Mouse (Mus musculus) frontal cortex, adult 2 months (tissue): ENCODE measurements around the gene Donson. TPM values are rescaled to one million over a fixed set of nuclear protein-coding genes. Genes with fewer than 3 reads are reported as not detected.

Experiments used
- DNase-seq, 2 experiments: peaks; one replicate each; pipeline ENCODE4 v3.0.0; 2022; ENCODE audit warnings: low spot score in 1 of 2; ENCODE audit errors: extremely low spot score in 1 of 2
- polyA plus RNA-seq: library from polyadenylated mRNA; depleted of rRNA; stranded (reverse); fragments of >200 nt; gene quantifications from 2 replicates; pipeline ENCODE4 v1.2.3, GENCODE M21; 2012

The Donson gene
- polyA plus RNA-seq, 1 experiment = 30.5 TPM

DNA sequence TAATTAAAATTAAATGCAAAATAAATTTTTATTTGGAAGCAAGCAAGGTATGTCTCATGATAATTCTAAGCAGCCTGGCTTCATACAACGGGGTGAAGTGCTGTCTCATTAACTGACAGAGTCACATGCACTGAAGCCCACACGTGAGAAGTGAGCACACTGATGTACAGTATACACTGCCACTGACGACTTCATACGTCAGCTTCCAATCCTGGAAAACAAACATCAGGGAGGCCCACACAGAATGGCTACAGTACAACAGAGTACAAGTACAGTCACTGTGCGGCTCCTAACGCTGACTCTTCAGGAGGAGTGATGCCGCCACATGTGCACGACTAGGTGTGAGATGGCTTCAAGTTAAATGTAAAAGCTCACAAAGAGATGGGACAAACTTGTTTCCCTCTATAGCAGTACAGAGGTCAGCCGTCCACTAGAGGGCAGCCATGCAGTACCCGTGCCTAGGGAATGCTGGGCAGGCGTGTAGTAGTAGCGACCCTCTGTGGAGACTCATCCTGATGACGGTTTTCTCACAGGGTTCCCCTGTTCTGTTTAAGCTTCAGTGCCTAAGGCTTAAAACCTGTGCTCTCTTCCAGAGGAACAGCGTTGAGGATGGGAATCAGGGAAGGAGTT lies 6.0 kb upstream of the Donson start:
- peak; percentile 33 to 80 for DNase-seq

DNA sequence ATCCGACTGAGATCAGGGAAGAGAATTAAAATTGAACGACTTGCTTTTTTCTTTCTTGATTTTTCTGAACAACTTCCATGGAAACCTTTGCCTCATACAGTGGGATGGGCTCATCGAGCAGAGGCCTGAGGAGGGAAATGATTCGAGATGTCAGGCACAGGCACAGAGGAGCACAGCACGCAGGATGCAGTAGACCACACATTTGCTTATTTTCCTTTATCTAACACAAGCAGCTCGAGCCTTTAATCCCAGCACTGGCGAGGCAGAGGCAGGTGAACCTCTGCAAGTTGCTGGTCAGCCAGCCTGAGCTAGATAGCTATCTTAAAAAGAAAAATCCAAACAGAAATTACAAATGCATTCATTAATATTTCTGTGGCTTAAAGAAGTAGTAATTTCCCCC lies 1.2 kb upstream of the Donson start:
- no peak for DNase-seq

DNA sequence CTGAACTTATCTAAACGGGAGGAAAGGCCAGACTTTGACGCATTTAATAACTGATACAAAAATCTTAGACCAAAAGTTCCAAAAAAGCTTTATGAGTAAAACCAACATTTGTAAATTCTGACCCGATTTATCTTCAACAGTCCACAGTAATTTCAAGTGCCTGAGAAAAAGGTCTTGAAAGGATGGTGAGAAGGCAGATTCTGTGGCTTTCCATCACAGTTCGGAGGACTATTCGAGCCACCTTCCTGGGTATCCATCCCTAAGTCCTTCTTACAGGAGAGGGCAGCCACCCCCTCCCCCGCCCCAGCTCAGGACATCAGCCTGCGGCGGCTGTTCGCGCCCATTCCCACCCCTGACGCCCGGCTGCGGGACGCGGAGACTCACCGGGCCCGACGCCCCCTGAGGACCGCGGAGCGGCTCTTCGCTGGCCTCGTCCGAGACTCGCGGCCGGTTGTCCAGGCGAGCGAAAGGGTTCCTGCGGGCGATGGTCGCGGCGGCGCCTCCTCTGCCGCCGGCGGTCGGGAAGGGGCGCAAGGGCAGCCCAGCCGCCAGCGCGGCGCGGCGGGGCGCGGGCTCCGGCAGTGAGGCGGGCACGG lies 449 bp downstream of the Donson start:
- no peak for DNase-seq

DNA sequence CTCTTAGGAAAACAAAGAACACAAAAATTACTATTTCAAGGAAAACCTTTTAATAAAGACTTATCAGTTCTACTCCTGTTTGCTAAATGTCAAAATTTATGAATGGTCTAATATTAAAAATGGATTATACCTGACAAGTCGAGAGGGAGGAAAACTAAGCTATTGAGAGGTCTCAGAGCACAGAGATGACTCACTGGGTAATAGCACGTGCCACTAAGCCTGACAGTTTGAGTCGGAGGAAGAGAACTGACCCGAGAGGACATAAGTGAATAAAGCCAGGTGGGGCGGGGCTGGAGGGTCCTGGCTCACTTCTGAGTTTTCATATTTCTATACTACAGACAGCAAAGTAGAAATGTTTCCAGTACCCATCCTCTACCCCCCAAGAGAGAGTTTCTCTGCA lies 2.2 kb downstream of the Donson start:
- no peak for DNase-seq

DNA sequence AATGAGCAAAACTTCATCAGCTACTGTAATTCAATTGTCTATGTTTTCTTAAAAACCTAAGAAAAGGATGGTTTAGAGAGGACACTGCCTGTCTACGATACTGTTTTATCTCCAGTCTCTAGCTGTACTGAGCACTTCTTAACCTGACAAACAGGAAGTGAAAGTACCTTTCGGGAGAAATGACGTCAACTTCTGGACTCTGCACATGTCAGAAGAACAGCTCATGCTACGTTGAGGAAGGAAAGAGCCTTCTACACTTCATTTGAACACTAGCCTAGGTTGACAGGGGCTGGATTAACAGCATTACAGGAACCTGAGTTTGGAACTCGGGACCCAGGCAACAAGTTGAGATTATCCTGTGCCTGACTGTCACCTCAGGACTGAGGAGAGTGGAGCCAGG lies 3.0 kb downstream of the Donson start:
- no peak for DNase-seq

DNA sequence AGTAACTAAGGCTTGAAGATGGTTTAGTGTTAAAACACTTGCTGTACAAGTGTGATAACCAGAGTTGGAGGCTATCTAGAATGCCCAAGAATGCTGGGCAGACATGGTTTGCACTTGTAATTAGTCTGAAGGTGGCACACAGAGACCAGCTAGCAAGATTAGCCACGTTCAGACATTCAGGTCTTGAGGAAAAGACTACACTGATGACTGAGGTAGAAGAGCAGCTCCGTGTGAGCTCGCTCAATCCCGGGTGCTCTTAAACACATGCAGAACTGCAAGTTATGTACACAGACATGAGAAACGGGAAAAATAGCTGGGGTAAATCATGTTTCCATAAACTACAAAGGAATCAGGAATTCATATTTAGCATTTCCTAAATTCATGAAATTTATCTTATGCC lies 7.9 kb downstream of the Donson start:
- no peak for DNase-seq

DNA sequence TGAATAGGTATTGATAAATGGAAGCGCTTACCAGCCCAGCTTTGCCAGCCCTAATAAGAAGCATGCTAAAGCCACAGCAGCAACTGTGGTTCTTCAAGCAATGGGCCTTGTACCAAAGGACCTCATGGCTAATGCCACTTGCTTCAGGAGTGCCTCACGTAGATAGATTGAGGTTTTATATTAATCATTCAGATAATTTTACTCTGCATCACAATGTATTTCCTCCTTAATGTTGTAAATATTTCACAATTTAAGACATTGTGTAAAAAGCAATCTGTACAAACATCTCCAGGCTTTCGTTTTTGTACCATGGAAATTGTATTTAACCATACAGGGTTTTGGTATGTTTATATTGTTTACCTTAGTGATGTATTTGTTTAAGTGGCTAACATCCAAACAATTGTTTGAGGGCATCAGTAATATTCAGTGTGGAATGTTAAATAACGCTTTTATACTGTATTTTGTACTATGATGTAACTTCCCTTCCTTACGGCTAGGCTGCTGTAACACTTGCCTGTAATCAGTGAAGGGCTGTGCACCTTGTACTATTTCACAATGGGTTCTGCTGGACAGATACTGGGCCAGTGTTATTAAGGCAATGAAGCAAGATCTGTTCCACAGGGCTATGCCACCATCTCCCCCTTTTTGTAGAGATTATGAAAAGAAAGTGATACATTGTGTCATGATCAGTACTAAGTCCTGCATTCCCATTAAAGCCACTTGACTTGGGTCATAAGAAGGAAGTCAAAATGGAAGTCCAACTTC lies 10.2 kb downstream of the Donson start:
- DNase-seq = no peak

DNA sequence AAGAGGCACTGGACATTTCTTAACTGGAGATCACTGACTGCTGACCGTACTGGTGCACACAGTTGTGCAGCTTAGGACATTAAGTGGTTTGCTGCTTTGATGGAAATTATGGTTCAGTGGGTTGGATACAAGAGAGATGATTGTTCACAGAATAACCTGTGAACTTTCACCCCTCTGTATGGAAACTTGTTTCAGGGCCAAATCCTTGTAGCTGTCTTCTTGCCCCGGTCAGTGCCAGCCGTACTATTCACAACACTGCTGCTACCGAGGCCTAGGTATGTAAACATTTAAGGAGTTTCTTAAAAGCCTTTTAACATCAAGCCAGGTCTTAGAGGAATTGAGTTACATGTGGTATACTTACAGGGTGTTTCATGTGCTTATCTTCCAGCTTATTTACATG lies 14.1 kb downstream of the Donson start:
- no peak for DNase-seq

DNA sequence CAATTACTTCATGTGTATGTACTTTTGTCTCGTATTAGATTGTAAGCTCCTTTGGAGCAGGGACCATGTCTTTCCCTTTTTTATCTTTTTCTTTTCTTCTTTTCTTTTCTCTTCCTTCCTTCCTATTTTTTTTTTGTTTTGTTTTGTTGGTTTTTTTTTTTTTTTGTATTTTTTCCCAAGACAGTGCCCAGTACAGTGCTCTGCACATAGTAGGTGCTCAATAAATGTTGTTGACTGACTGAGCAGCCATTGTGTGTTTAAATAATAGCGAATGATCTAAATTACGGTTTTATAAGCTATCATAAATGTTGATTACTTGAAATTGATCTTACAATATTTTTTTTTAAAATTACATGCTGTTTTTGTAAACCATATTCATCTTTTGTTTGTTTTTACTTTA lies 24.8 kb downstream of the Donson start:
- no peak for DNase-seq

DNA sequence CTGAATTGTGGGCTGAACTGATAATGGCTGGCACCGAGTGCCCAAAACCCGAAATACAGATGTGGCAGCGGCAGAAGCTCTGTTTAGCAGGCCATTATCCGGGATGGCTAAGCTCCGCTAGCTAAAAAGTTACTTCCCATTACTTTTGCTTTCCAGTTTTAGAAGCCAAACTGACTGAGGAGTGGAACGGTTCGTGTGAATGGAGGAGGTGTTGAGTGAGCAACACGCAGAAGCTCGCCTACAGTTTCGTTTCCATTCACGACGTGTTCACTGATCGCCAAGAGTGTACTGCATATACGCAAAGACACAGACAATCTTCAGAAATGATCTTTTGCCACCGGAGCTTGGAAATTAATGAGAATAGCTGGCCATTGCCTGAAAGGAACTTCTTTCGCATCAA lies 26.2 kb downstream of the Donson start:
- peak in 1 of 2 experiments; percentile 59 for DNase-seq

DNA sequence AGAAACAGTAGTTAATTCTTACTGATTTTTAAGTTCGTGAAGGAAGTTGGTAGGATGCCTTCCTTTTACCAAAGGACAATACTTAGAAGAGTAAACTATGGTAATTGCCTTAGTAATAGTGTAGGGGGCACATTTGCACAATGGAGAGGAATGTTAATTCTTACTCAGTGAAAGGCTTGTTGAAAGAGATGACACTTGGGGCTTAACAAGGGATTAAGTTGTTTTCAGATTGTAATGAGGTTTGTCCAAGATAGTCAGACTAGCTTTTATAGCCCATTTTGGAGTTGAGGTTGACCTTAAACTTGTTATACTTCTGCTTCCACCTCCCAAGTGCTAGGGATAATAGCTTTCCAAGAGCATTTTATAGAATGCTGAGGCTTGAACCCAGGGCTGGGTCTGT lies 27.2 kb downstream of the Donson start:
- no peak for DNase-seq

DNA sequence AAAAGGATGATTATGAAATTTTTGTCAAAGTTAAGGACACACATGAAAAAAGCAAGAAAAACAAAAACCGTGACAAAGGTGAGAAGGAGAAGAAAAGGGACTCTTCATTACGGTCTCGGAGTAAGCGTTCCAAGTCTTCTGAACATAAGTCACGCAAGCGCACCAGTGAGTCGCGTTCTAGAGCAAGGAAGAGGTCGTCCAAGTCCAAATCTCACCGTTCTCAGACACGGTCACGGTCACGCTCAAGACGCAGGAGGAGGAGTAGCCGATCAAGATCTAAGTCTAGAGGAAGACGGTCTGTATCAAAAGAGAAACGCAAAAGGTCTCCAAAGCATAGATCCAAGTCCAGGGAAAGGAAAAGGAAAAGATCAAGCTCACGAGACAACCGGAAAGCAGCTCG lies 28.8 kb downstream of the Donson start:
- DNase-seq = no peak

DNA sequence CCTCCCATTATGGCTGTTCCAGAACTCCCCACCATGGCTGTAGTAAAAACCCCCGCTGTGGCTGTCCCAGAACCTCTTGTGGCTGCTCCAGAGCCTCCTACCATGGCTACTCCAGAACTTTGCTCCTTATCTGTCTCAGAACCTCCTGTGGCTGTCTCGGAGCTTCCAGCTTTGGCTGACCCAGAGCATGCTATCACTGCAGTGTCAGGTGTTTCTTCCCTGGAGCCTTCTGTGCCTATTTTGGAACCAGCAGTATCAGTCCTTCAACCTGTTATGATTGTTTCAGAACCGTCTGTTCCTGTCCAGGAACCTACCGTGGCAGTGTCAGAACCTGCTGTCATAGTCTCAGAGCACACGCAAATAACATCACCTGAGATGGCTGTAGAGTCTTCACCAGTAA lies 30.1 kb downstream of the Donson start:
- DNase-seq = no peak

DNA sequence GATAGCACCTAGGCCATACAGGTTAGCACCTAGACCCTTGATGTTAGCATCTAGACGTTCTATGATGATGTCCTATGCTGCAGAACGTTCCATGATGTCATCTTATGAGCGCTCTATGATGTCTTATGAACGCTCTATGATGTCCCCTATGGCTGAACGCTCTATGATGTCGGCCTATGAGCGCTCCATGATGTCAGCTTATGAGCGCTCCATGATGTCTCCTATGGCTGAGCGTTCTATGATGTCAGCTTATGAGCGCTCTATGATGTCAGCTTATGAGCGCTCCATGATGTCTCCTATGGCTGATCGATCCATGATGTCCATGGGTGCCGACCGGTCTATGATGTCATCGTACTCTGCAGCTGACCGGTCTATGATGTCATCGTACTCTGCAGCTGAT lies 31.3 kb downstream of the Donson start:
- DNase-seq = no peak

DNA sequence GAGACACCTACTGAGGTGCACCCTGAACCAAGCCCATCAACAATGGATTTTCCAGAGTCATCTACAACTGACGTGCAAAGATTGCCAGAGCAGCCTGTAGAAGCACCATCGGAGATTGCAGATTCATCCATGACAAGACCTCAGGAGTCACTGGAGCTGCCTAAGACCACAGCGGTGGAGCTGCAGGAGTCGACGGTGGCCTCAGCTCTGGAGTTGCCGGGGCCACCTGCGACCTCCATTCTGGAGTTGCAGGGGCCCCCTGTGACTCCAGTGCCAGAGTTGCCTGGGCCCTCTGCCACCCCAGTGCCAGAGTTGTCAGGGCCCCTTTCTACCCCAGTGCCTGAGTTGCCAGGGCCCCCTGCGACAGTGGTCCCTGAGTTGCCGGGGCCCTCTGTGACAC lies 33.3 kb downstream of the Donson start:
- DNase-seq = no peak

DNA sequence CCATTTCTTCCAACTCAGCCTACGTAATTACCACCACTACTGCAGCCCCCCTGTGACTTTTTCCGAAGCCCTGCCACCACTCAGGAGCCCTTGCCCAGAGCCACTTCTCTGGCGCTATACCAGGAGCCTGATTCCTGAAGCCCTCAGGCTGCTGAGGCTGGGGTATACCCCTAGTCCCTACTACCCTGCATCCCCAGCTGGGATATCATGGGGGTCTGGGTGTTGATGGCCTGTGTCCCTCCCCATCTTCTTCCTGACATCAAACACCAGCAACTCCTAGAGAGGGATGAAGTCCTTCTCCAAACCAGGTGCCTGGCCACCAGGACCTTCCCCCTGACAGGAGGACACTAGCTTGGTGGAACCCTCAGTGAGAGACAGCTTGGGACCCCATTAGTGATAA lies 36.4 kb downstream of the Donson start:
- DNase-seq = no peak

DNA sequence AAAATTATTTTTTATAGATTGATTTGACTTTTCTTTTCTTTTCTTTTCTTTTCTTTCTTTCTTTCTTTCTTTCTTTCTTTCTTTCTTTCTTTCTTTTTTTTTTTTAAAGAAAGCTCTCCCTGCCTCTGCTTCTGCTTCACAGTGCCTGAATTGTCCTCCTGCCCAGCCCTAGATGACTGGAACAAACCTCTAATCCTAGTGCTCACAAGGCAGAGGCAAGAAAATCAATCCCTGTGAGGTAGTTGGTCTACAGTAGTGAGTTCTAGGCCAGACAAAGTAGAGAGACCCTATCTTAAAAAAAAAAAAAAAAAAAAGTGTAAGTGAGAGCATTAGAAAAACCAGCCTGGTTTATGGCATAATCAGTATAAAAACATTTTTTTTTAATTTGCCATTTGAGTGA lies 38.8 kb downstream of the Donson start:
- DNase-seq = no peak

DNA sequence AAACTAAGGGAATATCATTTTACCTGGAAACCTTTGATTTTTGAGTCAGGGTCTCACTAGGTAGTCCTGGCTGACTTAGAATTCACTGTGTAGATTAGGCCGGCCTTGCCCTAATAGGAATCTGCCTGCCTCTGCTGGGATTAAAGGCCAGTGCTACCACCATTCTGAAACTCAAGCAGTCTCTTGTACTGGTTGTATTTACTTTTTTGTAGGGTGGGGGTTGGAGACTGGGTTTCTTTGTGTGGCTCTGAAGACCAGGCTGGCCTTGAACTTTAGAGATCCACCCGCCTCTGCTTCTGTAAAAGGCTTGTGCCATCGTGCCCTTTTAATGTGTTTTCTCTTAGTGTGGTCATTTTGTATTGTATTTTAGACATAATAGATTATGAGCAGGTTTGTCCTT lies 39.3 kb downstream of the Donson start:
- DNase-seq = no peak

DNA sequence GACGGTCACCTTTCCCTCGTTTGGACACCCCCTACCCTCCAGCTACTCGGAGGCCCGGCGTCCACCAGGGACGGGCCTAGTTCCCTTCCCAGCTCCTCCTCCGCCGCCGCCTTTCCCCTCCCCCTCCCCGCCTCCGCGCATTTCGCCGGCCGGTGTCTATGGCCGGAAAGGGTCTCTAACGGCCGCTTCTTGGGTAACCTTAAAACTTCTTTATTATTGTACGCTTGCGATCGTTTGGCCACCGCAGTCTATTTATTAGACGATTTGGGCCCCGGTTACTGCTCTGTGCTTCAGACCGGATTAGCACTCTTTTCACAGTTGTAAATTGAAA lies 40.4 kb downstream of the Donson start:
- DNase-seq = peak in 1 of 2 experiments; percentile 66

DNA sequence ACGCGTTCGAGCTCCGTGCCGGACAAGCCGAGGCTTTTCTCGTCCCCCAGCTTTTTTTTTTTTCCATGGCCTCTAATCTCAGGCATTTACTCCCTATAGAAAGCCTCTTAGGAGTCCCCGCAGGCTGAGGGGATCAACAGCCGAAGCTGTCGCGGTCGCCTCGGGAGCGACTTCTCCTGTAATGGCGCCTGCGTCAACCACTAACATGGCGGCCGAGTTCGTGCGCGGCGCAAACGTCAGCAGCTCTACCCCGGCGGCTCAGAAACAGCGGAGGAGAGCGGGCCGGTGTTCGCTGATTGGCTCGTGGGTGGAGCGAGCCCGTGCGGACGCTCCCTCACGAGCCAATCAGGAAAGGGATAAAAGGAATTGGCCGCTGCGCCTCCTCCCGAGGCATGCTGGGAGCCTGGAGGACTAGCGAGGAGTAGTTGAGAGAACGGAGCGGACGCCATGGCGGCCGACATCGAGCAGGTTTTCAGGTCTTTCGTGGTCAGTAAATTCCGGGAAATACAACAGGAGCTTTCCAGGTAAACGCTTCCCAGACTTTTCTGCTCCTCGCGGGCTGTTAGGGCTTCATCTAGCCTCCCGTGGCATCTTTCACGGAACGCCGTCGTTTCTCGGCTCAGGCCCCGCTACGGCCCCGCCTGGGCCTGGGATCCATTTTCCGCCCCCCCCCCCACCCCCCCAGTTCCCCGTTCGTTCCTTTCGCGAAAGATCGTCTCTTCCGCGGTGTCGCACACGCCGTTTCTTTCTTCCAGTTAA lies 40.9 kb downstream of the Donson start, which contains the start of gene Son:
TSS of gene Son (plus strand) at position 46 of the 759 bp plus-strand sequence.
- DNase-seq = peak; percentile 96 to 98

DNA sequence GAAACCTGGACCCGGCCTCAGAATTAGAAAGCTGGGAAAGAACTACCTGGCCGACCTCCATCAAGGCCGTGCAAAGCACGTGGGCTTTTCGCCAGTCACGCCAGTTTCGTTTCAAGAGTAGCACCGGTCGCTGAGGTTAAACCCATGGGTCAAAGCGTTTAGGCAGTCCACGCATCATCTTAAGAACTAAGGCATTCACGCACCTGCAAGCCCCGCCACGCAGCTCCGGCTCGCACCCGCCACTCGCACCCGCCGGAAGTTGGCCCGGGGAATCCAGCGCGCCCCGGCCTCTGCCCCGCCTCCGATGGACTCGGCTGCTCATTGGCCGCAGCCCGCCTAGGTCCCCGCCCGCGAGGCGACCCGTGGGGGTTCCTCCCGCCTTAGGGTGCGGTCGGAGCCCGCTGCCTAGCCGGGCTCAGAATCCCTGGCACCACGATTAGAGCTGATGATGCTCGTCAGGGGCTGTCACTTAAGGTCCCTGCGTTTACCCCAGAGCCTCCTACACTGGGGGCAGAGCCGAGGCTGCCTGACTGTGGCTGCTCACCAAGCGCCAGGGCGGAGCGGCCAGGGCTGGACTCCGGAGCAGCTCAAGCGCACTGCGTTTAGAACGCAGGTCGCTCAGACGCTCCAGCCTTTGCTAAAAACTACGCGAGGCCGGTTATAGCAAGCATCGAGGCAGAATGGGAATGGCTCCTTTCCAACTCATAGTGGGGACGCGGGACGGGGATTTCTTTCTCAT lies 41.7 kb downstream of the Donson start, which contains the start of gene Gart:
TSS of gene Gart (minus strand) at position 272 of the 739 bp plus-strand sequence.
- peak; percentile 84 to 94 for DNase-seq
